Mouse (Mus musculus) bone marrow, adult 2 months (tissue): ENCODE results near the gene Glmn.

Experiments
- CTCF ChIP-seq: fragments of 200-500 bp; IDR thresholded peaks from 2 replicates; pipeline ENCODE4 v1.5.1; 2011; ENCODE audit warnings: low read length, control low read depth; ENCODE audit not compliant: control insufficient read depth, insufficient read depth
- POLR2A ChIP-seq: fragments of 200-500 bp; IDR thresholded peaks from 2 replicates; pipeline ENCODE4 v1.6.1; 2011; ENCODE audit warnings: low read depth, mild to moderate bottlenecking, control low read depth, low read length, borderline replicate concordance; ENCODE audit not compliant: control insufficient read depth

GRCm38 (mm10) chr5:107597301-107598077, at the start of gene Glmn, which contains the start of gene Rpap2:
- TF ChIP-seq CTCF (no peak), POLR2A (peak; percentile 54; the same call in 1 of the 2 replicates)
